Mouse (Mus musculus) thymus, adult 2 months (tissue): ENCODE results near the gene Vps50. TPM values are rescaled to one million over a fixed set of nuclear protein-coding genes. Genes with fewer than 3 reads are reported as not detected.

Experiments used
- DNase-seq: peaks from one replicate; pipeline ENCODE4 v3.0.0; 2021
- H3K27ac ChIP-seq: fragments of 200-500 bp; 2 replicates; pipeline ENCODE4 v1.5.1; 2012; ENCODE audit warnings: low read length, control low read depth; ENCODE audit not compliant: control insufficient read depth, insufficient read depth
- H3K27me3 ChIP-seq: fragments of 200-500 bp; 2 replicates; pipeline ENCODE4 v1.6.1; 2012; ENCODE audit warnings: mild to moderate bottlenecking, low read length, moderate library complexity, mixed read lengths; ENCODE audit not compliant: control insufficient read depth, insufficient read depth
- H3K36me3 ChIP-seq: fragments of 200-500 bp; 2 replicates; pipeline ENCODE4 v1.6.1; 2012; ENCODE audit warnings: mild to moderate bottlenecking, low read length, moderate library complexity; ENCODE audit not compliant: control insufficient read depth, insufficient read depth
- H3K4me1 ChIP-seq: fragments of 200-500 bp; replicated peaks from 2 replicates; pipeline ENCODE4 v1.6.1; 2012; ENCODE audit warnings: low read length; ENCODE audit not compliant: control insufficient read depth, insufficient read depth
- H3K4me3 ChIP-seq: fragments of 200-500 bp; 2 replicates; pipeline ENCODE4 v1.5.1; 2012; ENCODE audit warnings: mild to moderate bottlenecking, low read length, control low read depth, moderate library complexity; ENCODE audit not compliant: control insufficient read depth, insufficient read depth
- CTCF ChIP-seq: fragments of 200-500 bp; IDR thresholded peaks from 2 replicates; pipeline ENCODE4 v1.5.1; 2012; ENCODE audit warnings: mild to moderate bottlenecking, control low read depth, low read length, moderate library complexity, borderline replicate concordance; ENCODE audit not compliant: control insufficient read depth, poor library complexity, insufficient read depth; ENCODE audit errors: extremely low read depth
- POLR2A ChIP-seq: fragments of 200-500 bp; IDR thresholded peaks from 2 replicates; pipeline ENCODE4 v1.6.1; 2012; ENCODE audit warnings: mild to moderate bottlenecking, low read length, control low read depth, moderate library complexity; ENCODE audit not compliant: control insufficient read depth, poor library complexity, insufficient read depth; ENCODE audit errors: extremely low read depth
- WGBS: fragments of 180-500 bp; shearing (Covaris S2); methylation state at CpG from one replicate; pipeline ENCODE4 v1.1.7; 2018; 5-methylcytosine and 5-hydroxymethylcytosine counted together
- polyA plus RNA-seq: library from polyadenylated mRNA; depleted of rRNA; stranded (reverse); fragments of >200 nt; gene quantifications from 2 replicates; pipeline ENCODE4 v1.2.3, GENCODE M21; 2012

Vps50 gene
- polyA plus RNA-seq, 1 experiment = 4.0 TPM

DNA sequence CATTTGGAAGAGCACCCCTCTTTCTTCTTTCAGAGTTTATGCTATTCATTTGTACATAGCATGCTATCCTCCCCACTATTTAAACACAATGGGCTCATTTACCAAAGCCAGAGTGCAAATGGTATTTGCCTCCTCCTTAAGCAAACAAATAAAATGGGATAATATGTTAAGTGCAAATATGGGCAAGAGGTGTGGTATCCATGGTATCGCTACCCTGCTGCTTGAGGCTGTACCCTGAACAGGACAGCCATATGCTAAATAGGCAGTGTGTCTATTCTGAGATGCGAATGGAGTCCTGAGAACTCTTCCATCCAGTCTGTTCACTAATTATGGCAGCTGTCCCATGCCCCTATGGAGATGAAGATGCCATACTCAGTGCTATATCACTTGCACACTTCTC lies 27.5 kb upstream of the Vps50 start:
- Histone ChIP-seq H3K27me3 (no peaks in the 10 kb centered on the region), H3K27ac (no peak overlapping the region), H3K4me1 (no peaks in the 10 kb centered on the region), H3K4me3 (no peak overlapping the region), H3K36me3 (no peaks in the 10 kb centered on the region)
- WGBS = 78% methylated on average over 2 of the region's 2 CpGs
- no peak for TF ChIP-seq POLR2A
- TF ChIP-seq CTCF = no peak
- DNase-seq = no peak

DNA sequence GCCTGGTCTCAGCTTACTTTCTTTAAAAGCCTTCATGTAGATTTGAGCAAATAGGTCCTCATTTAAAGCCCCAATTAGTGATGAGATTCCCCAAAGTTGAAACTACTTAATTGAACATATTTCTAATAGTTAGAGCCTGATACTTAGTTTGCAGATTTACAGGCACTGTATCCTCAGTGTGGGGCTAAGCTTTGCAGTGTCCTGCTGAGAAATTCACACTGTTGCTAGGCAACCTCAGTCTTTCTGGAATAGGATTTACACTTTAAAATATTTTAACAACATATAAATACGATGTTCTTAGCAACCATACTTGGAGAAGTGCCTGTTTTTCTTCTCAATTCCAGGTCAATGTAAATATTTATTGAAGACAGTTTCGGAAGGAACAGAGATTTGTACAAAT lies 21.9 kb upstream of the Vps50 start:
- TF ChIP-seq CTCF (no peak), POLR2A (no peak)
- H3K4me3 ChIP-seq = no peak overlapping the region
- H3K27me3 ChIP-seq = no peaks in the 10 kb centered on the region
- WGBS = 87% methylated on average over 2 of the region's 2 CpGs
- no peak for DNase-seq
- H3K36me3 ChIP-seq = no peaks in the 10 kb centered on the region
- H3K27ac ChIP-seq = no peak overlapping the region
- no peaks in the 10 kb centered on the region for H3K4me1 ChIP-seq

DNA sequence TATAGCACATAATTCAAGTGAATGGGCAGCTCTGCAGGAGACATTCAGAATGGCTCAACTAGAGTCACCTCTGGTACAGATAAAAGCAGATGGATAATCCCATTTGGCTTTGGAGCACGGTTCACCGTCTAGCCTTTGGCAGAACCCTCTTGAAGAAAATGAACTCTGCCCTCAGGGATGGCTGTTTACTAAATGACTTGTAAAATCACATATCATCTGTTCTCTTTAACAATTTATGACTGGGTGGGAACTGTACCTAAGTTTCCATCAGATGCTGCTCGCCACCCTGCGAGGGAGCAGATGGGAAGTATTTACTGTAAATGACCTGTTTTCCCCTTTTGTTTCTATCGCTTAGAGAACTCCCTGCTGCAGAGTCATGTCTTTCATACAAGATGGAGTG lies 18.3 kb upstream of the Vps50 start:
- TF ChIP-seq CTCF (no peak), POLR2A (no peak)
- 94% methylated on average over 5 of the region's 5 CpGs for WGBS
- Histone ChIP-seq H3K27me3 (no peaks in the 10 kb centered on the region), H3K27ac (no peak overlapping the region), H3K4me1 (no peaks in the 10 kb centered on the region), H3K4me3 (no peak overlapping the region), H3K36me3 (no peaks in the 10 kb centered on the region)
- no peak for DNase-seq

DNA sequence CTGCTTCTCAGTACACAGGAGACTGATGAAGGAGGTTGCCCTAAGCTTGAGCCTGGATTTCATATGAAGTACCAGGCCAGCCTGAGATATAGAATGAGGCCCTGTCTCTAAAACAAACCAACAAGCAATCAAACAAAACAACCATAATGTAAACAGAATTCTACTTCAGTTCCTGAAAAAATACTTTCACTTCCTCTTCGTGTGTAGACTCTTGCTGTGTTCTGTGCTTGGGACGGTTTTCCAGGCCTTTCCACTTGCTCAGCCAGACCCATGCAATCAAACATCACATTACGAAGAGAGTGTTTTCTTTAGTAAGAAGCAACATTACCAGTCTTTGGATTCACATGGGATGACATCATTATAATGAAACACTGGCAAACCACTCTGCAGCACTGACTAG lies 16.5 kb upstream of the Vps50 start:
- DNase-seq = no peak
- no peak for TF ChIP-seq POLR2A
- TF ChIP-seq CTCF = no peak
- H3K27me3 ChIP-seq = no peaks in the 10 kb centered on the region
- H3K4me1 ChIP-seq = no peaks in the 10 kb centered on the region
- H3K36me3 ChIP-seq = no peaks in the 10 kb centered on the region
- no peak overlapping the region for H3K27ac ChIP-seq
- H3K4me3 ChIP-seq = no peak overlapping the region
- WGBS = 56% methylated on average over 3 of the region's 3 CpGs

DNA sequence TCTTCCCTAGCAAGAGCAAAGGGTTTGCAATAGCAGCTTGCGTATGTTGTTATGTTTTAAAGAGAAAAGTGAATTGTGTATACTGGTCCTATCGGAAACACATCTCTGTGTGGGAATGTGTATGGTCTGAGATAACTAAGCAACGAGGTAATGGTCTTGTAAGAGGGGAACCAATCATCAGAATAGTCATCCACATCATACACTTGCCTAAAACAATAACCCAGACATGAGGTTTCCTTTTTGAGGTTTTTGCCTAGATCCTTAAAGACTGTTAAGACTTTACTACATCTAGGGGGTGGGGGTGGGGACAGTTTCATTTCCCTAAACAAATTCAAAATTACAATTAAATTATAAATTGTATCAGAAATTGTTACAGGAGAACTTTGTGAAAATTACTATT lies 13.0 kb upstream of the Vps50 start:
- no peak overlapping the region for H3K27ac ChIP-seq
- no peaks in the 10 kb centered on the region for H3K4me1 ChIP-seq
- H3K27me3 ChIP-seq = no peaks in the 10 kb centered on the region
- no peak overlapping the region for H3K4me3 ChIP-seq
- WGBS = 19% methylated on average over 3 of the region's 3 CpGs
- TF ChIP-seq POLR2A (no peak), CTCF (no peak)
- H3K36me3 ChIP-seq = no peaks in the 10 kb centered on the region
- DNase-seq = no peak

DNA sequence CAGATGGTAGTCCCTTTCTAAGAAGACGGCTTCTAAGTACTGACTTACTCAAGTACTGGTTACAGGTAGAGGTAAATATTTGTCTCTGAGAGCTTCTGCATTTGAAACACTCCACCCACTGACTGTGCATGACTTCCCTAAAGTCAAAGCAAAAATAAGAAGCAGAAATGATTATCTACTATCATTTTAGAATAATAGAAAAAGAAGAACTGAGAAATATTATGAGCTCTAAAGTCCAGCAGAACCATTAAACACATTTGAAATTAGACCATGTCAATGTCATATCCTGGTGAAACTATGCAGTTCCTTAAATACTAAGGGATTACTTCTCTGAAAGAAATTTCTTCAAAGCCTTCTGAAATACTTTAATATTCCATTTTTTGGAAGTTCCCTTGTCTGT lies 10.8 kb upstream of the Vps50 start:
- no peak for TF ChIP-seq CTCF
- TF ChIP-seq POLR2A = no peak
- WGBS = 73% methylated on average over 1 of the region's 1 CpGs
- Histone ChIP-seq H3K36me3 (no peaks in the 10 kb centered on the region), H3K27me3 (no peaks in the 10 kb centered on the region), H3K4me1 (no peaks in the 10 kb centered on the region), H3K27ac (no peak overlapping the region), H3K4me3 (no peak overlapping the region)
- no peak for DNase-seq

DNA sequence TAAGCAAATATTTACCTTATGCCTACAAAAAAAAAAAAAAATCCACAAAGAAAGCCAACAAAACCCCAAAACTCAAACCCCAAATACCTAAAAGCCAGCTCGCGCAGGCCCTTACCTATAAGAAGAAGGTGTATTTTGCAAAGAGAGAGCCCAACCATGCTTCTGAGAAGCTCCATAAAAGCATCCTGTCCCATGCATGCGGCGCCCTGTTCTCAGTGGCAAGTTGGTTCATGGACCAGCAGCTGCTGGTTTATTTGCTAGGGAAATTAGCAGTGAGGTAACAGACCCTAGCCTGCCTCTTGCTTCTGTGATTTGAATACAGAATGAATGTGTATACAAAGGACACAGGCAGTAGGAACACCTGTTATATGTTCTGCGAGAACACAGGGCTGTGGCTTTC lies 3.9 kb upstream of the Vps50 start:
- WGBS = 87% methylated on average over 5 of the region's 5 CpGs
- no peak for DNase-seq
- TF ChIP-seq CTCF (no peak), POLR2A (no peak)

More for the DNA sequence above, 3.9 kb upstream of the Vps50 start:
- Histone ChIP-seq H3K27me3 (no peaks in the 10 kb centered on the region), H3K27ac (no peak overlapping the region), H3K36me3 (no peaks in the 10 kb centered on the region), H3K4me3 (no peak overlapping the region), H3K4me1 (peaks cover 6% of the 10 kb centered on the region)
